Mouse (Mus musculus) heart, postnatal 0 days (tissue): ENCODE data around the gene Cacfd1.

Source experiments
- CTCF ChIP-seq: IDR thresholded peaks from 2 replicates; pipeline ENCODE4 v1.5.1; 2016; ENCODE audit warnings: antibody characterized with exemption, control low read depth, low read depth
- EP300 ChIP-seq: IDR thresholded peaks from 2 replicates; pipeline ENCODE4 v1.6.1; 2016; ENCODE audit warnings: antibody characterized with exemption, low read depth

GRCm38 (mm10) chr2:27044641-27045040 is 34.9 kb downstream of the Cacfd1 start:
- TF ChIP-seq CTCF (no peak), EP300 (no peak)
